Mouse (Mus musculus): ENCODE measurements around the gene Dcpp3.

DNA sequence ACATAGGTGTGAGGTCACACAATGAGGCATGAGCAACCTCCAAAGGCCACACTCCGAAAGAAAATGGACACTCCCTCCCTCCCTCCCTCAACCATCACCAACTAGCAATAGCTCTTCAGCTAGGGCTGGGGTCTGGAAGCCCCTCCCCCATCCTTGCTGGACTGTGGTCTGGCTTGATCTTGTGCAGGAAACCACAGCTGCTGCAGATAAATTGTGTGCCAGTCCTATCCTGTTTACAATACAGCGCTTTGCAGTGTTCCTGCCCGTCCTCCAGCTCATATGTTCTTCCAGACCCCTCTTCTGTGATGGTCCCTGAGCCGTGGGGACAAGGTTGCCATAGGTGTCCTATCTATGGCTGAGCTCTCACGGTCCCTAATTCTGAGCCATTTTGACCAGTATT lies 13.9 kb downstream of the Dcpp3 start:
- TF ChIP-seq EP300 (IDR thresholded peaks at IDR 0.05; ENCODE audit: low read length) (no peak), CTCF (conservative IDR thresholded peaks at IDR 0.05 in 1 of 2, IDR thresholded peaks at IDR 0.05 in 1 of 2; ENCODE audit: low read depth in 2 of 2, low read length in 2 of 2) (no peak), ELF1 (IDR thresholded peaks at IDR 0.05; ENCODE audit: low read depth, low read length) (no peak), RCOR1 (conservative IDR thresholded peaks at IDR 0.05; ENCODE audit: low read depth, low read length) (no peak)

Measured in CH12.LX (cell line).